Mouse (Mus musculus): ENCODE measurements around the gene Ppp1r9b.

GRCm38 (mm10) chr11:94952169-94952568 is 38.7 kb upstream of the Ppp1r9b start:
- TF ChIP-seq GATA1 (IDR thresholded peaks at IDR 0.05; ENCODE audit: low read length) (no peak), TAL1 (IDR thresholded peaks at IDR 0.05; ENCODE audit: low read length) (no peak)
